Mouse (Mus musculus) CH12.LX (cell line): ENCODE data around the gene Rasgrp3.

Source experiments
- CTCF ChIP-seq, 2 experiments: IDR thresholded peaks in 1 of 2; conservative IDR thresholded peaks in 1 of 2; 2 replicates each; pipeline ENCODE4 v1.5.1; 2011 to 2012; ENCODE audit warnings: low read depth in 2 of 2, low read length in 2 of 2, improper control_type of control experiment in 1 of 2, inconsistent platforms in 1 of 2, mild to moderate bottlenecking in 1 of 2, moderate library complexity in 1 of 2
- E2F4 ChIP-seq: IDR thresholded peaks from 2 replicates; pipeline ENCODE4 v1.6.1; 2011; ENCODE audit warnings: low read depth, low read length, improper control_type of control experiment; ENCODE audit not compliant: insufficient replicate concordance
- ETS1 ChIP-seq: conservative IDR thresholded peaks from 2 replicates; pipeline ENCODE4 v1.6.1; 2012; ENCODE audit warnings: low read depth, mild to moderate bottlenecking, inconsistent platforms, low read length, improper control_type of control experiment, moderate library complexity
- JUN ChIP-seq: IDR thresholded peaks from 2 replicates; pipeline ENCODE4 v1.6.1; 2011; ENCODE audit warnings: low read depth, mild to moderate bottlenecking, low read length, improper control_type of control experiment, moderate library complexity; ENCODE audit not compliant: insufficient read depth
- MAFK ChIP-seq: IDR thresholded peaks from 2 replicates; pipeline ENCODE4 v1.6.1; 2011; ENCODE audit warnings: low read length, improper control_type of control experiment; ENCODE audit not compliant: insufficient replicate concordance
- MYC ChIP-seq: IDR thresholded peaks from 2 replicates; pipeline ENCODE4 v1.6.1; 2011; ENCODE audit warnings: low read depth, mild to moderate bottlenecking, improper control_type of control experiment, low read length
- POLR2A ChIP-seq: IDR thresholded peaks from 2 replicates; pipeline ENCODE4 v1.6.1; 2011; ENCODE audit warnings: low read depth, mild to moderate bottlenecking, improper control_type of control experiment, low read length
- POLR2AphosphoS2 ChIP-seq: IDR thresholded peaks from 2 replicates; pipeline ENCODE4 v1.6.1; 2011; ENCODE audit warnings: low read depth, low read length, improper control_type of control experiment
- SIN3A ChIP-seq: IDR thresholded peaks from 2 replicates; pipeline ENCODE4 v1.6.1; 2012; ENCODE audit warnings: low read length, improper control_type of control experiment, inconsistent platforms
- TCF12 ChIP-seq: IDR thresholded peaks from 2 replicates; pipeline ENCODE4 v1.6.1; 2014; ENCODE audit warnings: low read depth, mild to moderate bottlenecking, inconsistent platforms, low read length, improper control_type of control experiment
- USF1 ChIP-seq: IDR thresholded peaks from 2 replicates; pipeline ENCODE4 v1.6.1; 2014; ENCODE audit warnings: low read depth, mild to moderate bottlenecking, inconsistent platforms, low read length, improper control_type of control experiment
- USF2 ChIP-seq: conservative IDR thresholded peaks from 2 replicates; pipeline ENCODE4 v1.6.1; 2011; ENCODE audit warnings: low read depth, low read length, improper control_type of control experiment
- ZMIZ1 ChIP-seq: IDR thresholded peaks from 2 replicates; pipeline ENCODE4 v1.6.1; 2012; ENCODE audit warnings: low read depth, mild to moderate bottlenecking, inconsistent platforms, low read length, improper control_type of control experiment

- no peak for TF ChIP-seq CTCF (conservative IDR thresholded peaks at IDR 0.05 in 1 of 2, IDR thresholded peaks at IDR 0.05 in 1 of 2; ENCODE audit: low read depth in 2 of 2, low read length in 2 of 2)
- no peak for TF ChIP-seq MAFK
- no peak for TF ChIP-seq POLR2A
- no peak for TF ChIP-seq ETS1
- no peak for TF ChIP-seq USF1
- TF ChIP-seq MYC, result no peak
- no peak for TF ChIP-seq JUN
- TF ChIP-seq SIN3A, result no peak
- TF ChIP-seq POLR2AphosphoS2, result no peak
- TF ChIP-seq TCF12, result no peak
- TF ChIP-seq ZMIZ1, result no peak
- no peak for TF ChIP-seq E2F4
- no peak for TF ChIP-seq USF2
Observed at GRCm38 (mm10) chr17:75475985-75476384, 40.3 kb downstream of the Rasgrp3 start.
